Mouse (Mus musculus) heart, adult 18-20 months (tissue): Measurements from ENCODE around the gene Dscaml1. TPM values are rescaled to one million over a fixed set of nuclear protein-coding genes. Genes with fewer than 3 reads are reported as not detected.

Source experiments
- DNase-seq, 2 experiments: peaks; one replicate each; pipeline ENCODE4 v3.0.0; 2021 to 2022; ENCODE audit warnings: mixed read lengths in 1 of 2
- long read RNA-seq, 2 experiments: library from polyadenylated mRNA; stranded (forward); transcript quantifications; one replicate each; pipeline ENCODE4 v2.0.0; 2021
- total RNA-seq, 2 experiments: library from RNA; stranded (reverse); gene quantifications; 2 replicates each; pipeline ENCODE4 v1.2.3; 2021

The Dscaml1 gene
- total RNA-seq = under 1 TPM in 1 of 2 experiments, not detected in 1; 0.28 TPM
- long read RNA-seq, experiment 1 = 0 reads
- long read RNA-seq, experiment 2, partial matches to known transcripts = 0 of 1 reads
- long read RNA-seq, experiment 2, other reads (novel, unspliced or antisense) = 1 of 1 reads

DNA sequence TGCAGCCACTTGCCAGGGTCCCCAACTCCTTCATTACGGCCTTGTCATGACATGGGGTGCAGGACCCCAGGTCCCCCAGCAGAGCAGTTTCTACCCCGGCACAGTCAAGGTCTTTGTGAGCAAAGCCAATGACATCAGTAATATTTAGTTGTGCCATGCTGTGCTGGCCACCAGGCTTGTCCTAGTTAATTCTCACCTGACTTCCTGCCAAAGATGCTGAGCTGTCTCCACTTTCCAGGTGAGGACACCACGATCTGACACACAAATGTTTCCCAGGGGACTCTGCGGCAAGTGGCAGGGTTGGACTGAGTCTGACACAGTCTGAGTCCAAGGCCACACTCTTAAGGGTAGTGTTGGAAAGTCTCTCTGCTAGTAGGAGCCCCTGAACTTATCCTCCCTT is at the start of gene Dscaml1:
TSS of gene Dscaml1 (plus strand) at position 173 of the 400 bp plus-strand sequence.
- DNase-seq = no peak

DNA sequence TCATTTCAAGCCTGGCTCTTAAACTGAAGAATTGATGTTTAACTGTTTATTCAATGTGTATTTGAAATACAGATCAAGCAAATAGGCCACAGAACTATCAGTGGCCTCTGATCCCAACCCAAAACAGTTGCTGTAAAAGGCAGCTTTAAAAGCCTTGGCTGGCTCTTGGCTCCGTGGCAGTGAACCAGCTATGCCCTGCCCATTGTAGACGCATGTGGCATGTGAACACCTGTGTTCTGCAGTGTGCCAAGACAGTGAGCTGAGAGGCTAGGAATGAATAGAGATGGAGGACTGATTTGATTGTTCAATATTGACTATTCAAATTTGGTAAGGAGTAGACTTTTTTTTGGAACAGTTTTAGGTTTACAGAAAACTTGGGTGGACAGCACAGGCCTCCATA is 49.5 kb upstream of the Dscaml1 start:
- DNase-seq = no peak

DNA sequence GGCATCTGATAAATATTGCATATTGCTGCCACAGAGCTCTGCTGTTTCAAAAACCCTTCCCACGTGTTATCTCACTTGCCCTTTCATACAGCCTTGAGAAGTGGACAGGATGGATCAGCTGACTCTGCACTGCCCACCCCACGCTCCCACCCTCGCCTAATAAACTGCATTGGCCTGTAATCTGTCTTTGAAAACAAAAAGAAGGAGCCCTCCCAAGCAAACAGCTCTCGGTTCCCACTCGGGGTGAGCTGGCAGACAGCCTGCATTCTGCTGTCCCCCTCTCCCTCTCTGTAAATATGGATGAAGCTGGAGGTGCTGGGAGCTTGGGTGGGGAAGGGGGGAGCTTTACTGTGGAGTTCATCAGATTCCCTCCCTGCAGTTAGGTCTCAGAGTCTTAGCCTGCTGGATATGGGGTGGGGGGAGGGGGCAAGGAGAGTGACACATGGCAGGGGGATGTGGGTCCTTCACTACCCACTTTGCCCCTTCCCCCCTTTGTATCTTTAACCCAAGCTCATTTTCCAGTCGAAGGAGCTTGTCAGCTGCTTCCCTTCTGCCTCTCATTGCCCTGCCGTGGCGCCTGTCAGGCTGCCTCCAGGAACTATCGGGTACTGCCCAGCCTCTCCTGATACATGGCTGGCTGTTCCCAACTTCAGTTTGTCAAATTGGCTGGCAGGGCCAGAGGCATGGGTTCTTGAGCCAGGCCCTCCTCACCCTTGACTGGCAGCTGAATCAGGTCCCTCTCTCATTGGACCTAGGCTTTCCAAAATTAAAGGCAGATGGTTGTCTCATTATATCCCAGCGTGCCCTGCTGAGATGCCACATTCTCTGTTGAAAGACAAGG is 45.8 kb upstream of the Dscaml1 start:
- DNase-seq = no peak

DNA sequence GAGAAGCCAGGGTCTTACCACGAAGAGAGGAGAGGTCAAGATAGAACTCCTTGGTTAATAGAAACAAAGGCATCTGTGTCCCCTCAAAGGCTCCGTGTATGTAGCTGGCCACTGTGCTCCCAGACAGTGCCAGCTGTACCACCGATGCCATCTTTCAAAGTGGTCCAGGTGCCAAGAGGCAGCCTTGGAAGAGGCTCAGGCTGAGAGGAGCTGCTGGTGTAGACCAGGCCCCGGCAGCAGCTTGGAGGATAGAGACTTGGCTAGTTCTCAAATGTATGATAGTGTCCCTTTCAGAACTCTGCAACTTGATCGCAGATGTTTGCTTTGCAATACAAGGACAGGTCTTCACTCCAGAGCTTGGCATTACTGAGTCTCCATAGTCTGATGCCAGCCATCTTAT is 44.1 kb upstream of the Dscaml1 start:
- DNase-seq = no peak

DNA sequence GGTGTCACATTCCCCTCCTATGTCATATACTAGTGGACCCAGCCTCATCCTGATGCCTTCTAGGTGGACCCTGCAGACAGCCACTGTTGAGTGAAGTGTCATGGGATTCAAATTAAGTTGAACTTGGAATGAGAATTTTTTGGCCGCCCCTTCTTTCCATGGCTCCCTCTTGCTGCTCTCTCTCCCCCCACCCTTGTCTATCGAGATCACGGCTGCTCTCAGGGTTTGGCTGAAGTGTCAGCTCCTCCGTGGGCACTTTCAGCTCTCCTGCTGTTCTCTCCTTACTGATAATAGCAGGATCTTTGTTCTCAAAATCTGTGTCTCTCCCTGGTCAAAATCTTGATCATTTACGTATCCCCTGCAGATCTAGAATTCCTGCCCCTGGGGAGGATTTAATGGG is 43.6 kb upstream of the Dscaml1 start:
- DNase-seq = no peak

DNA sequence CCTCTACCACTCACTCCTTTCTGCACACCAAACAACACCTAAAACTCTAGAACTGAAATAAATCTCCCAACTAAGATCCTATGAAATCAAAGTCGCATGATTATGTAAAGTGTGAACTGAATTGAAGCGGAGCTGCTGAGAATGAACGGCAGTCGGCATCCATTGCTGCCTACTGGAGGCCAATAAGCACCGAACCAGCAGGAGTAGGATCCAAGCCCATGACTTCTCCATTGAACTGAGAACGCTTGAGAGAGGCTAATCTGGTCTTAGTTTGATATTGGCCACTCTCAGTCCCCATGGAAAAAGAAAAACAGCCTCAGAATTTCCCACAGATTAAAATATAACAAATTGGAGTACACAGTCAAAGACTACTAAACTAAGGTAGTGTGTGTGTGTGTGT is 42.5 kb upstream of the Dscaml1 start:
- no peak for DNase-seq

DNA sequence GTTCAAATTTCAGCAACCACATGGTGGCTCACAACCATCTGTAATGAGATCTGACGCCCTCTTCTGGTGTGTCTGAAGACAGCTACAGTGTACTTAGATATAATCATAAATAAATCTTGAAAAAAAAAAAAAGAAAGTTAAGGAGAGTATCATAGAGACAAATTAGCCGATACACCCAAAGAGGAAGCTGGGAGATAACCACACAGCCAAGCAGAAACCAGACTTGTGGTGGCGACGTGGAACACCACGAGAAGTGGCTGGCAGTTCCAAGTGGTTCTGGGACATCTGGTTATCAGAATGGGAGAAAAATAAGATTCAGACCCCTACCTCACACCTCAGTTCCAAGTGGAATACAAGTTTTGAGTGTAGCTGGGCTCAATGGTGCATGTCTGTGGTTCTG is 39.7 kb upstream of the Dscaml1 start:
- DNase-seq = no peak

DNA sequence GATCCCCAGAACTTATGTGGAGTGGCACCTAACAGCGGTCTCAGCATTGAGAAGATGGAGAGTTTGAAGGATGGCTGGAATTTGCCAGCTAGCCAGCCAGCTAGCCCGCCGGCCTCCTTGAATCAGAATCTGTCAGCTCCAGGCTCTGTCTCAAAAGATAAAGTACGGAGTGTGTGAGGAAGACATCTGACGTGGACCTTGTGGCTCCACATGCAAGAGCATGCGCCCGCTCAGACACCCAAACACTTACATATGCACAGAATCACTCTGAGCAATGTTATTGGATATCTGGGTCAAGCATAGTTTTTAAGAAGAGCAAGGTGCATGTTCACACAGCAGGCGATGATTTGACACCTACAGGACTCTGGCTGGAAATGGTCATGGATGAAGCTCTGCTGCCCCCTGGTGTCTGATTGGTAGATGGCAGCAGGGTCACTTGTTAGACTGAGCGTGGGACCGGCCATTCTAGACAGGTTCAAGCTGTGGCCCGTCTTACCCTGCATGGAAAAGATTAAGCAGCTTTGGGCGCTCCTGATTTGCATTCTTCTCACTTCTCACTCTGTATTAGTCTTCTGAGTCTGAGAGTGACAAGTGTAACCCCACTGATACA is 37.9 kb upstream of the Dscaml1 start:
- peak; percentile 85 to 96 for DNase-seq

DNA sequence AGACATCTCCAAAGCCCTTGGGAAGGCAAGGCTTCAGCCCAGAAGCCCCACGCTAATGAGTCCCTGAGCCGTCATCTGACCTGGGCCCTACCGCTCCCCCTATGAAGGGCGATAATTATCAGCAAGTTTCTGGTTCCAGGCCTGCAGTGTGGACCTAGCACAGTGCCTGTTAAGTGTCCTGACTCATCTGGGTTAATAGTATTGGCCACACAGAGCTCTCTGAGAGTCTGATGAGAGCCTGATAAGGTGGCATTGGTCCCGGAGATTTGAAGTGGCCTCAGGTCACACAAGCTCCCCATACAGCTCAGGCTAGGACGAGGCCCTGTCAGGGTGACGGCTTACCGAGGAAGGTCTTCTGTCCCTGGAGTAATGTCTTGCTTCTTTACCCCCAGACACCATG is 36.8 kb upstream of the Dscaml1 start:
- DNase-seq = no peak

DNA sequence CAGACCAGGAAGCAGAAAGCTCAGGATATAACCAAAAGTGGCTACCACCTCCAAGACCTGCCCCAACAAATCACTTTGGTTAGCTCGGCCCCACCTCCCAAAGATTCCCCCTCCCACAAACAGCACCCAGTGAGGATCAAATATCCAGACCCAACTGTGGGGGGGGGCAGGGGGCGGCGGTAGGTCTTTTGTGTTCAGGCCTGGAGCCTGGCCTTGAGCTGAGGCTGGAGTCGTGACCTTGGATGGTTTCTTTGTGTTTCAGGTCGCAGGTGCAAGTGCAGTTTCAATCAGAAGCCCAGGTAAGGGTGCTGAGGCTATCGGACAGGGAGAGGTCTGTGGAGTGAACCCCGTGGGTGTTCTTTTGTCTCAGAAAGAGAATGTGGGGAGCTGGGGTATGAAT is 35.1 kb upstream of the Dscaml1 start:
- no peak for DNase-seq

DNA sequence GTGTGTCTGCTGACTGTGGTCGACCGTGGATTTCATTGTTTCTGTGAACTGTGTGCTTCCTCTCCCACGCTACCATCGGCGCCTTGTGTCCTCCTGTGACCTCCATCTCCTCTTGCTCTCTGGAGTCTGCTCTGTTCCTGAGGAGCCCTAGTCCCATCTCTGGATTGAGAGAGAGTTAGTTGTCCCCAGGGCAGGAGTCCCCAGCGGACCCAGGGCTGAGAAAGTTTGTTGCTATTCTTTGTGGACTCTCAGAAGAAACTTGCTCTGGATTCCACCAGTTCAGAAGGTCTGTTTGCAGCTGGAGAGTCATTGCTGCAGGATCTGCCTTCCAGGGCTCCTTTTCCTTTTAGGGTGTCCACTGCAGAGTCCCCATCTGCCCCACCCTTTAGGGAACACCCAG is 31.2 kb upstream of the Dscaml1 start:
- DNase-seq = peak in 1 of 2 experiments; percentile 41

DNA sequence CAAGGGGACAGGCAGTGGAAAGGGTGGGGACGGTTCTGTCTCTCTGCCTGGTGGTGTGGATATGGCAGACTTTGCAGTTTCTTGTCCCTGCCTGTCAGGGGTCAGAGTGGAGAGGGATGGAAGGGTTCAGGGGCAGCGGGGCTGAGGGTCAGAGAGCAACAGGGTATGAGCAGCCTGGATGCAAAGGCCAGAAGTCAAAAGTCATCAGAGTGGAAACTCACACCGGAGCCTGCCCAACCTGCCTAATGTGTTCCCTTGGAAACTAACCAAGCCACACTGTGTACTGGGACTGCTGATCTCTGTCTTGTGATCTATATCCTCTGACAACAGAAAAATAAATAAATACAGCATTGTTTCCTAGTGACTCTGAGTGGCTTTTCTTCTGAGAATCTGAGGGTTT is 30.6 kb upstream of the Dscaml1 start:
- no peak for DNase-seq

DNA sequence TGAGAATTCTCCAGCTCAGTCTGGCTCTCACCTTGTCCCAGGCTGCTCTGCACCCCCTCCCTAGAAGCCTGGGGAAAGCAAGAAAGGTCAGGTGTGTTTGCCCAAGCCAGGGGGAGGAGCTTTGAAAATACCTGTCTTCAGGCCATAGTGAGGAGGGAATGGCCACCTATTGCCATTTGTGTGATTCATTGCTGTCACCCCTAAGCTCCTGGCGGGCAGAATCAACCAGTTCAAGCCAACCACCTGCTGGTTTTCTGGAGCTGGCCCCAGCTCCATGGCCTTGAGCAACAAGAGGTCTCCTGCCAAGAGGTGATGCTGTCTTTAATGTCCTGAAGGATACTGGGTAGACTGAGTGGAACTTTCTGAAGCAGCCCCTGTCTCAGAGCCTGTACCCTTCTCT is 28.1 kb upstream of the Dscaml1 start:
- no peak for DNase-seq

DNA sequence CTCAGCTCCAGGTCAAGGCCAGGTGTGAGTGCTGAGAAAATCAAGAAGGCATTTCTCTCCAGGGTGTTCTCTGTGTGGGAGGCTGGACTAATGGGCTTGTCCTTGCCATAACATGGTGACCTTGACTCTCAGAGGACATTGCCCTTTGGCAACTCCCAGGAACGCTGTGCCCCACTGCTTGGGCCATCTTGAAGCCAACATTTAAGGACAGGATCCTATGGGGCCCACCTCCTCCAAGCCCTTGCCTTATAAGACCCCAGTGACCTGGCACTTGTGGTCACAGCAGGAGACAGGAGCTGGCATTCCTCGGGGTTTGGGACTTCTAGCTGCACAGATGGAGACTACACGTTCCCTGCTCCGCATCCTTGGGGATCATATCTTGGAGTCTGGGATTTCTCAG is 27.0 kb upstream of the Dscaml1 start, which contains the start of gene Fxyd2:
TSS of gene Fxyd2 (plus strand) at position 236 of the 400 bp plus-strand sequence.
- DNase-seq = no peak

DNA sequence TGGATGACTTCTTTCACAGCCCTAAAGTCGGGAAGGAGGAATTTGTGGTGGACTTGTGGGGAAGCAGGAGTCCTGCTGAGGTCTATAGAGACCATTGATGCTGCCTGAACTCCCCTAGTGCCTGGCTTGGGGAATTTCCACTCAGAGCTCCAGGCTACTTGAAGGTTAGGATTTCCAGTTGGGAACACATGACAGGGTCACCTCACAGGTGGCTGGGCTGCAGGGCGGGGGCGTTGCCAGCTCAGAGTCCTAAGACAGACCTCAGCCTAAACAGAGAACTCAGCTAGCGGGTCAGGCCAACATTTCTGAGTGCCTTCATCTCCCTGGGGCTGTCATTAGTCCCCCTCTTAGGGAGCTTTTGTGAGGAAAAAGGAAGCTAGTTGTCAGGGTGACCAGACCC is 24.6 kb upstream of the Dscaml1 start:
- DNase-seq = no peak

DNA sequence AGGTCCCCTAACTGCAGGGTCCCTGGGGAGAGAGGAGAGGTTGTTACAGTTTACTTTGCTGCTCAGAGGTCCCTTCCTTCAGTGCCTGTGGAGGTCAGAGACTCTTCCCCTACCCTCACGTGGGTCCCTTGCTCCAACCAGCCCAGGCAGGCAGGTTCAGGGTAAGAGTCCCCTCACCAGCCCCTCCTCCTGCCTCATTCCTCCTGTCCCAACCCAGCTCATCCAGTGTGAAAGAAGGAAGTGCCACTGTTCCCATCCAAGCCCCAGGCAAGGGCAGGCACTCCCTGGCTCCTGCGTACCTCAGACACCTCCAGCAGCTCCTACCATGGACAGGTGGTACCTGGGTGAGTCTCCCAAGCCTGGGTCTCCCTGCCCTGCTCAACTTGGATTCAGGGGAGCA is 23.5 kb upstream of the Dscaml1 start:
- no peak for DNase-seq

DNA sequence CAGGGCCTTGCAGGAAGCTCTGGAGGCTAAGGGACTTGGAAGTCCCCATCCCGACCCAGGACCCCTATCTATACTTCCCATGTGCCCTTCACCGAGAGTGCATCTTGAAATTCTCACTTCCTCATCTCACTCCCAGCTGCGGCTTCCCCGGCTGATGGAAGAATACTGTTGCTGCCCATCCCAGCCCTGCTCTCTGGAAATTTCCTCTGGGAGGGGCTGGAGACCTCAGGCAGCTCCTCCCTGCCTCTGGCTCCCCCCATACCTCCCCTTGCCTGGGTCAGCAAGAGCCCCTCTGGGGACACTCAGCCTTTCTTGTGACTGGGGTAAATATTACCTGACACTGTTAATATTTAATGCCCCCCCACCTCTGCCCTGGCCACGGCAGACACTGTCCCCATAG is 20.7 kb upstream of the Dscaml1 start:
- DNase-seq = peak; percentile 34 to 63

DNA sequence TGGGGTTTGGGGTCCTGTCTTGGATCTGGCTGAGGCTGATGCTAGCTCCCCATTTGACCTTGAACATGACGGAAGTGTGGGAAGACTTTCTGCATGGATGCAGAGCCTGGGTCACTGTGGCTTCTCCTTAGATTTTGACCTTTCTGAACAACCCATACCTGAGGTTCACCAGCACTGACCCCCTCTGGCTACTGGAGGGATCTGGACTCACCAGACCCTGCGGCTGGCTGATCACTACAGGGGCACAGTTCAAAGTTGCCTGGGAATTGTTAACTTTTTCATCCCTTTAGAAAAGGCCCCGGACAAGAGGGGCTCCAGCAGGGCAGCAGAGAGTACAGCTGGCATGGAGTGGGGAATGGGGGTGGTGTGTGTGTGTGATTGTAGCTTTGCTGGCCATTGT is 19.6 kb upstream of the Dscaml1 start:
- no peak for DNase-seq

DNA sequence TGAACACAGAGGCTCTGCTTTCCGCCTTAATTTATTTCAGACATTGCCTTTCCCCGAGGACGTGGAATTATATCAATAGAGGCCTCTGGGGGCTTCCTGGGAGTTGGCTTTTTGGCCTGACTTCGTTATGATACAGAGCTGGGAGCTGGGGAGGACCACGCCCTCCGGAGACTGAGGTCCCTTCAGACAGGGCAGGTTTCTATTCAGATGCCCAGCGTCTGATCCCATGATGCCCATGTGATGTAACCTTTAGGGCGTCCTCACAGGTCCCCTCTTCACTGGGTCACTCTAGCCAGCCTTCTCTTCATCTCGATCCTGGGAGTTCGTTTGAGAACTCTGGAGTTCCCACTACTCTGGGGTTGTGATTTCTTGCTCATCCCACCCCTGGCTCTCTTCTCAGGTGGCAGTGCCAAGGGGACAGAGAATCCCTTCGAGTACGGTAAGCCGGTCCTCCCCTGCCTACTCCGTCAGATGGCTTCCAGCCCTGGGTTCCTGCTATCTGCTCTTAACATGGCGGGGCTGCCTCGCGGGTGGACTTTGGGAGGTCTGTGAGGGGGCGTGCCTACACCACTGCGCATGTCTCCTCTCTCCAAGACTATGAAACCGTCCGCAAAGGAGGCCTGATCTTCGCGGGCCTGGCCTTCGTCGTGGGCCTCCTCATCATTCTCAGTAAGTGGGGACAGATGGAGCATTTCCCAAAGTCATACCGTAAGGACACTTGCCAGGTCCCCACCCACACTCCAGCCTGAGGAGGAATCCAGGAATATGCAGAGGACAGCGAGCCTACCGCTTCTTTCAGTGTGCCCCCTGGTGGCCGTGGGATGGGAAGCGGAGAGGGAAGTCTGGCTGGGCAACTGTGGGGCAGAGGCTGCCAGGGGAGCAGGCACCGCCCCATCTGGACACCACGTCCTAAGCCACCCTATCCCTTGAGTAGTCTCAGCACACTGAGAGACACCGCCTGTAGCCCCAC is 18.4 kb upstream of the Dscaml1 start:
- DNase-seq = peak; percentile 82 to 89

DNA sequence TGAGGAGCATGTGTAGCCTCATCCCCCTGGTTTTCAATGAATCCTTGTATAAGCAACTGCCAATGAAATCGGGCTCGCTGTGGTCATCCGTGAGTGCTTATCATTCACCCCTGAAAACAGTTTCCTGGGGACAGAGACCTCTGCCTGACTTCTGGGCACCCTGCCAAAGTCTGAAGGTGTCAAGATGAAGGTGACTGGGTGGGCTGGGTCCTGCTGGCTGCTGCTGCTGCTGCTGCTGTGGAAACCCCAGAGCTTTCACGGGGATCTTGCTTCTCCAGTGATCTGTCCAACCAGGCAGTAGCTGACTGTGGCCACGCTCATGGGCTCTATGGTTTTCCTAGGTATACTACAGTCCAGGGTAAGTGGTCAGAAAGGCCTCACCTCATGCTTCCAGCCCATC is 16.2 kb upstream of the Dscaml1 start:
- no peak for DNase-seq

DNA sequence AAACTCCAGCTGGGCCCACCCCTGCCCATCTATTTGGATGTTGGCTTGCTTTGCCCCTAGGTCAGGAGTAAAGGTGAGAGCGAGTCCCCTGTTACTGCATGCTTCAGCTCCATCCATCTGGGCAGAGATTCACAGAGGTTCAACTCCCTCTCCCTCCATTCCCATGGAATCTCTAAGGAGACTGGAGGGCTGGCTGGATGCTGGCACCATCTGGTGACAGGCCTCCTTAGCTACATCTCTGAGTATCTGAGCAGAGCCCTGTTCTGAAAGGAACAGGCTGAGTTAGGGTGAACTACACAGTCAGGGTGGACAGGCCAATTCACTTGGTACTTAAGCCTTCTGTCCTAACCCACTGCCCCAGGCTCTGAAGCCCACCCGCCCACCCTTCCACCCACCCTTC is 15.8 kb upstream of the Dscaml1 start:
- DNase-seq = no peak

DNA sequence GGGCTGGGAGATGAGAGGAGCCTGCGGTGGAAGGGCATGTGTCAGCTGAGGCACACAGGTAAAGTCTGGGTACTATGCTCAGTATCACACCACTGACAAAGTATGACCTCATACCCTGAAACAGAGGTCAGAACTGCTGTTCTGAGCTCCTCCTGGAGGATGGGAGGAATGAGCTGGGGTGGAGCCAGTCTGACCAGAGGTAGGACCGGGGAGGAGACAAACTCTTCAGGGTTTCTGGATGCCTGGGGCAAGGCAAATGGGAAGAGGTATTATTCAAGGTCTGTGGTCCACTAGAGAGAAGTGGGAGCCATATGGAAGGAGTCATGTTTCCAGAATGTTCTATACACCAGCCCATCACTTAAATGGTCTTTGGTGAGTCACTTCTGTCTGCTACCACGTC is 15.3 kb upstream of the Dscaml1 start:
- no peak for DNase-seq
